Mouse (Mus musculus) kidney, adult 2 months (tissue): ENCODE results near the gene Snrpc. TPM values are rescaled to one million over a fixed set of nuclear protein-coding genes. Genes with fewer than 3 reads are reported as not detected.

Experiments
- DNase-seq: peaks from one replicate; pipeline ENCODE4 v3.0.0; 2021
- H3K27ac ChIP-seq: fragments of 200-500 bp; 2 replicates; pipeline ENCODE4 v1.5.1; 2012; ENCODE audit warnings: low read depth, low read length, control low read depth, inconsistent platforms; ENCODE audit not compliant: insufficient read depth
- H3K27me3 ChIP-seq: fragments of 200-500 bp; replicated peaks from 2 replicates; pipeline ENCODE4 v1.6.1; 2012; ENCODE audit warnings: mild to moderate bottlenecking, moderate library complexity, low read length, inconsistent platforms; ENCODE audit not compliant: control insufficient read depth, insufficient read depth
- H3K36me3 ChIP-seq: fragments of 200-500 bp; 2 replicates; pipeline ENCODE4 v1.6.1; 2012; ENCODE audit warnings: mild to moderate bottlenecking, moderate library complexity, low read length, inconsistent platforms; ENCODE audit not compliant: control insufficient read depth, insufficient read depth
- H3K4me1 ChIP-seq: fragments of 200-500 bp; 2 replicates; pipeline ENCODE4 v1.6.1; 2011; ENCODE audit warnings: low read length; ENCODE audit not compliant: control insufficient read depth, insufficient read depth
- H3K4me3 ChIP-seq: fragments of 200-500 bp; 2 replicates; pipeline ENCODE4 v1.5.1; 2011; ENCODE audit warnings: mild to moderate bottlenecking, low read depth, low read length, control low read depth; ENCODE audit not compliant: insufficient read depth
- CTCF ChIP-seq: fragments of 200-500 bp; conservative IDR thresholded peaks from 2 replicates; pipeline ENCODE4 v1.5.1; 2011; ENCODE audit warnings: low read depth, mild to moderate bottlenecking, control low read depth, low read length, moderate library complexity, mixed read lengths; ENCODE audit not compliant: insufficient read depth, insufficient read length
- POLR2A ChIP-seq: fragments of 200-500 bp; IDR thresholded peaks from one replicate; pipeline ENCODE4 v1.6.1; 2011; ENCODE audit warnings: low read depth, low read length, control low read depth
- WGBS: fragments of 180-500 bp; shearing (Covaris S2); methylation state at CpG from one replicate; pipeline ENCODE4 v1.1.7; 2018; 5-methylcytosine and 5-hydroxymethylcytosine counted together
- polyA plus RNA-seq: library from polyadenylated mRNA; depleted of rRNA; stranded (reverse); fragments of >200 nt; gene quantifications from 2 replicates; pipeline ENCODE4 v1.2.3, GENCODE M21; 2012; rRNA removed

The Snrpc gene
- polyA plus RNA-seq, 1 experiment: 55.8 TPM

GRCm38 (mm10) chr17:27886499-27887210 lies 48.7 kb downstream of the Snrpc start:
- TF ChIP-seq POLR2A (no peak), CTCF (0 out of 2 replicates have a peak, but pooled peaks have one; percentile 28)
- 78% methylated on average over 19 of the region's 19 CpGs for WGBS
- DNase-seq: no peak
- H3K4me1 ChIP-seq: no peaks in the 10 kb centered on the region
- H3K4me3 ChIP-seq: no peak overlapping the region
- H3K27ac ChIP-seq: no peak overlapping the region
- no peaks in the 10 kb centered on the region for H3K36me3 ChIP-seq
- H3K27me3 ChIP-seq: no peaks in the 10 kb centered on the region

Other genes with a start within 250 kb of the Snrpc start
- 61.4 and 69.9 TPM in 2 replicates for gene Nudt3, start 214.7 kb upstream of the Snrpc start, polyA plus RNA-seq
- not detected in 2 replicates for gene RPS10-NUDT3, start 202.9 kb upstream of the Snrpc start, polyA plus RNA-seq
- 814 and 927 TPM in 2 replicates for gene Rps10, start 201.5 kb upstream of the Snrpc start, polyA plus RNA-seq
- 0.58 and 1.3 TPM in 2 replicates for gene Pacsin1, start 182.6 kb upstream of the Snrpc start, polyA plus RNA-seq
- gene Spdef, start 109.2 kb upstream of the Snrpc start, polyA plus RNA-seq: 0.09 and 0.45 TPM in 2 replicates
- gene D17Wsu92e, start 17.5 kb upstream of the Snrpc start, polyA plus RNA-seq: 162 and 189 TPM in 2 replicates
- gene Uhrf1bp1, start 18.3 kb downstream of the Snrpc start, polyA plus RNA-seq: 8.0 and 9.6 TPM in 2 replicates
- gene Anks1, start 71.2 kb downstream of the Snrpc start, polyA plus RNA-seq: 36.7 and 44.5 TPM in 2 replicates
- gene Taf11, start 71.7 kb downstream of the Snrpc start, polyA plus RNA-seq: 12.0 and 15.3 TPM in 2 replicates
- gene Tcp11, start 242.5 kb downstream of the Snrpc start, polyA plus RNA-seq: 1.4 and 2.5 TPM in 2 replicates